Mouse (Mus musculus): ENCODE results near the gene 2700097O09Rik. TPM values are rescaled to one million over a fixed set of nuclear protein-coding genes. Genes with fewer than 3 reads are reported as not detected.

2700097O09Rik gene
- polyA plus RNA-seq, 1 experiment from 2014 or later, result 35.6 TPM

GRCm38 (mm10) chr12:55053267-55053666 is 26.6 kb downstream of the 2700097O09Rik start:
- 22% methylated on average over 7 of the region's 7 CpGs for WGBS (ENCODE audit: insufficient replicate concordance)
- H3K9ac ChIP-seq (ENCODE audit: low read depth, low read length), result no peak overlapping the region
- peak overlapping the region; percentile 93 for H3K27ac ChIP-seq (ENCODE audit: low read length)
- ATAC-seq (ENCODE audit: low read depth), result peak; percentile 69
- H3K4me2 ChIP-seq (ENCODE audit: low read depth, low read length), result no peak overlapping the region
- H3K4me1 ChIP-seq (ENCODE audit: control insufficient read depth, low read depth, low read length), result peaks cover 41% of the 10 kb centered on the region
- no peak overlapping the region for H3K4me3 ChIP-seq (ENCODE audit: low read depth, low read length)
- no peaks in the 10 kb centered on the region for H3K9me3 ChIP-seq (replicated peaks; ENCODE audit: control insufficient read depth, low read length)
- peaks cover 3% of the 10 kb centered on the region; the same call in 1 of the 2 replicates for H3K36me3 ChIP-seq (ENCODE audit: control insufficient read depth, insufficient read depth)
- no peaks in the 10 kb centered on the region for H3K27me3 ChIP-seq (ENCODE audit: control insufficient read depth, insufficient read depth, low read depth, low read length)

- WGBS (ENCODE audit: insufficient replicate concordance), result 32% methylated on average over 8 of the region's 8 CpGs
- Histone ChIP-seq H3K27ac (ENCODE audit: low read length) (peak overlapping the region; percentile 93), H3K27me3 (ENCODE audit: control insufficient read depth, insufficient read depth, low read depth, low read length) (no peaks in the 10 kb centered on the region), H3K4me3 (ENCODE audit: low read depth, low read length) (peak overlapping the region; percentile 18), H3K4me2 (ENCODE audit: low read depth, low read length) (peak overlapping the region; percentile 39), H3K9ac (ENCODE audit: low read depth, low read length) (peak overlapping the region; percentile 58), H3K4me1 (ENCODE audit: control insufficient read depth, low read depth, low read length) (peaks cover 40% of the 10 kb centered on the region), H3K9me3 (replicated peaks; ENCODE audit: control insufficient read depth, low read length) (no peaks in the 10 kb centered on the region), H3K36me3 (ENCODE audit: control insufficient read depth, insufficient read depth) (peaks cover 10% of the 10 kb centered on the region)
- ATAC-seq (ENCODE audit: low read depth), result peak; percentile 95
These were observed 28.4 kb downstream of the 2700097O09Rik start for GRCm38 (mm10) chr12:55051210-55052173.

- Histone ChIP-seq H3K9ac (ENCODE audit: low read depth, low read length) (no peak overlapping the region; the same call in 1 of the 2 replicates), H3K27ac (ENCODE audit: low read length) (peak overlapping the region; percentile 93), H3K4me3 (ENCODE audit: low read depth, low read length) (no peak overlapping the region), H3K36me3 (ENCODE audit: control insufficient read depth, insufficient read depth) (peaks cover 16% of the 10 kb centered on the region), H3K4me1 (ENCODE audit: control insufficient read depth, low read depth, low read length) (peaks cover 36% of the 10 kb centered on the region), H3K4me2 (ENCODE audit: low read depth, low read length) (no peak overlapping the region), H3K9me3 (replicated peaks; ENCODE audit: control insufficient read depth, low read length) (no peaks in the 10 kb centered on the region), H3K27me3 (ENCODE audit: control insufficient read depth, insufficient read depth, low read depth, low read length) (no peaks in the 10 kb centered on the region)
- ATAC-seq (ENCODE audit: low read depth), result no peak
- 85% methylated on average over 8 of the region's 8 CpGs for WGBS (ENCODE audit: insufficient replicate concordance)
These were observed 30.1 kb downstream of the 2700097O09Rik start for GRCm38 (mm10) chr12:55049731-55050353.

- Histone ChIP-seq H3K27me3 (ENCODE audit: control insufficient read depth, insufficient read depth, low read depth, low read length) (no peaks in the 10 kb centered on the region), H3K4me1 (ENCODE audit: control insufficient read depth, low read depth, low read length) (no peaks in the 10 kb centered on the region), H3K36me3 (ENCODE audit: control insufficient read depth, insufficient read depth) (peaks cover 8% of the 10 kb centered on the region; the same call in 1 of the 2 replicates), H3K4me3 (ENCODE audit: low read depth, low read length) (no peak overlapping the region), H3K27ac (ENCODE audit: low read length) (no peak overlapping the region), H3K9ac (ENCODE audit: low read depth, low read length) (no peak overlapping the region), H3K4me2 (ENCODE audit: low read depth, low read length) (no peak overlapping the region), H3K9me3 (replicated peaks; ENCODE audit: control insufficient read depth, low read length) (no peaks in the 10 kb centered on the region)
- no peak for ATAC-seq (ENCODE audit: low read depth)
- 60% methylated on average over 15 of the region's 15 CpGs for WGBS (ENCODE audit: insufficient replicate concordance)
These were observed 38.9 kb downstream of the 2700097O09Rik start for GRCm38 (mm10) chr12:55041011-55041410.

- no peak overlapping the region for H3K27ac ChIP-seq (ENCODE audit: low read length)
- H3K27me3 ChIP-seq (ENCODE audit: control insufficient read depth, insufficient read depth, low read depth, low read length), result no peaks in the 10 kb centered on the region
- no peaks in the 10 kb centered on the region for H3K4me1 ChIP-seq (ENCODE audit: control insufficient read depth, low read depth, low read length)
- 31% methylated on average over 3 of the region's 3 CpGs for WGBS (ENCODE audit: insufficient replicate concordance)
- H3K36me3 ChIP-seq (ENCODE audit: control insufficient read depth, insufficient read depth), result no peaks in the 10 kb centered on the region
- H3K9ac ChIP-seq (ENCODE audit: low read depth, low read length), result no peak overlapping the region
- no peak overlapping the region for H3K4me3 ChIP-seq (ENCODE audit: low read depth, low read length)
- no peak for ATAC-seq (ENCODE audit: low read depth)
- no peak overlapping the region for H3K4me2 ChIP-seq (ENCODE audit: low read depth, low read length)
- H3K9me3 ChIP-seq (replicated peaks; ENCODE audit: control insufficient read depth, low read length), result no peaks in the 10 kb centered on the region
These were observed 52.8 kb downstream of the 2700097O09Rik start for GRCm38 (mm10) chr12:55027088-55027487.

- H3K27ac ChIP-seq (ENCODE audit: low read length), result no peak overlapping the region
- H3K9ac ChIP-seq (ENCODE audit: low read depth, low read length), result no peak overlapping the region
- no peaks in the 10 kb centered on the region for H3K36me3 ChIP-seq (ENCODE audit: control insufficient read depth, insufficient read depth)
- no peaks in the 10 kb centered on the region for H3K27me3 ChIP-seq (ENCODE audit: control insufficient read depth, insufficient read depth, low read depth, low read length)
- WGBS (ENCODE audit: insufficient replicate concordance), result 39% methylated on average over 2 of the region's 2 CpGs
- no peaks in the 10 kb centered on the region for H3K4me1 ChIP-seq (ENCODE audit: control insufficient read depth, low read depth, low read length)
- H3K4me3 ChIP-seq (ENCODE audit: low read depth, low read length), result no peak overlapping the region
- no peaks in the 10 kb centered on the region for H3K9me3 ChIP-seq (replicated peaks; ENCODE audit: control insufficient read depth, low read length)
- no peak overlapping the region for H3K4me2 ChIP-seq (ENCODE audit: low read depth, low read length)
- ATAC-seq (ENCODE audit: low read depth), result no peak
These were observed 56.6 kb downstream of the 2700097O09Rik start for GRCm38 (mm10) chr12:55023284-55023683.

- Histone ChIP-seq H3K4me1 (ENCODE audit: control insufficient read depth, low read depth, low read length) (no peaks in the 10 kb centered on the region), H3K27ac (ENCODE audit: low read length) (peak overlapping the region; percentile 65), H3K4me2 (ENCODE audit: low read depth, low read length) (no peak overlapping the region), H3K36me3 (ENCODE audit: control insufficient read depth, insufficient read depth) (no peaks in the 10 kb centered on the region), H3K4me3 (ENCODE audit: low read depth, low read length) (no peak overlapping the region), H3K27me3 (ENCODE audit: control insufficient read depth, insufficient read depth, low read depth, low read length) (no peaks in the 10 kb centered on the region), H3K9me3 (replicated peaks; ENCODE audit: control insufficient read depth, low read length) (no peaks in the 10 kb centered on the region), H3K9ac (ENCODE audit: low read depth, low read length) (no peak overlapping the region)
- ATAC-seq (ENCODE audit: low read depth), result no peak
- WGBS (ENCODE audit: insufficient replicate concordance), result 47% methylated on average over 7 of the region's 7 CpGs
These were observed 60.5 kb downstream of the 2700097O09Rik start for GRCm38 (mm10) chr12:55019421-55019877.

GRCm38 (mm10) chr12:55017119-55017721 is 62.7 kb downstream of the 2700097O09Rik start:
- no peaks in the 10 kb centered on the region for H3K4me1 ChIP-seq (ENCODE audit: control insufficient read depth, low read depth, low read length)
- H3K9me3 ChIP-seq (replicated peaks; ENCODE audit: control insufficient read depth, low read length), result no peaks in the 10 kb centered on the region
- H3K36me3 ChIP-seq (ENCODE audit: control insufficient read depth, insufficient read depth), result no peaks in the 10 kb centered on the region
- no peak for ATAC-seq (ENCODE audit: low read depth)
- 60% methylated on average over 9 of the region's 9 CpGs for WGBS (ENCODE audit: insufficient replicate concordance)
- no peak overlapping the region for H3K9ac ChIP-seq (ENCODE audit: low read depth, low read length)
- H3K27me3 ChIP-seq (ENCODE audit: control insufficient read depth, insufficient read depth, low read depth, low read length), result no peaks in the 10 kb centered on the region
- H3K4me3 ChIP-seq (ENCODE audit: low read depth, low read length), result no peak overlapping the region
- H3K27ac ChIP-seq (ENCODE audit: low read length), result no peak overlapping the region
- H3K4me2 ChIP-seq (ENCODE audit: low read depth, low read length), result no peak overlapping the region

Data from liver, embryonic 16.5 days (tissue).